Mouse (Mus musculus) embryonic fibroblast, embryonic 13.5 days (primary cell): ENCODE data around the gene Kcnq1. TPM values are rescaled to one million over a fixed set of nuclear protein-coding genes. Genes with fewer than 3 reads are reported as not detected.

Source experiments
- H3K27ac ChIP-seq: 2 replicates; pipeline ENCODE4 v1.5.1; 2012; ENCODE audit warnings: low read length, control low read depth, inconsistent platforms; ENCODE audit not compliant: insufficient read depth
- H3K4me1 ChIP-seq: 2 replicates; pipeline ENCODE4 v1.6.1; 2011; ENCODE audit warnings: low read length; ENCODE audit not compliant: control insufficient read depth, insufficient read depth
- H3K4me3 ChIP-seq: 2 replicates; pipeline ENCODE4 v1.5.1; 2011; ENCODE audit warnings: mild to moderate bottlenecking, control low read depth, low read length; ENCODE audit not compliant: insufficient read depth
- CTCF ChIP-seq: IDR thresholded peaks from 2 replicates; pipeline ENCODE4 v1.5.1; 2011; ENCODE audit warnings: mild to moderate bottlenecking, control low read depth, low read length, moderate library complexity, borderline replicate concordance; ENCODE audit not compliant: insufficient read depth
- POLR2A ChIP-seq: IDR thresholded peaks from 2 replicates; pipeline ENCODE4 v1.6.1; 2011; ENCODE audit warnings: low read depth, mild to moderate bottlenecking, control low read depth, low read length, moderate library complexity
- polyA plus RNA-seq: library from polyadenylated mRNA; stranded (reverse); fragments of >200 nt; gene quantifications from 2 replicates; pipeline ENCODE4 v1.2.4, GENCODE M21; 2011; ENCODE audit warnings: low read depth; ENCODE audit not compliant: missing spikeins, insufficient read length

Gene Kcnq1
- polyA plus RNA-seq, 1 experiment, result not detected

- Histone ChIP-seq H3K27ac (0 out of 2 replicates have a peak overlapping the region, but pooled peaks have one; percentile 3), H3K4me1 (0 out of 2 replicates have a peak, but pooled peaks cover 6% of the 10 kb centered on the region), H3K4me3 (no peak overlapping the region)
- TF ChIP-seq CTCF, result no peak
- TF ChIP-seq POLR2A, result no peak
Measured at GRCm38 (mm10) chr7:143408615-143409021, 302.5 kb downstream of the Kcnq1 start.

DNA sequence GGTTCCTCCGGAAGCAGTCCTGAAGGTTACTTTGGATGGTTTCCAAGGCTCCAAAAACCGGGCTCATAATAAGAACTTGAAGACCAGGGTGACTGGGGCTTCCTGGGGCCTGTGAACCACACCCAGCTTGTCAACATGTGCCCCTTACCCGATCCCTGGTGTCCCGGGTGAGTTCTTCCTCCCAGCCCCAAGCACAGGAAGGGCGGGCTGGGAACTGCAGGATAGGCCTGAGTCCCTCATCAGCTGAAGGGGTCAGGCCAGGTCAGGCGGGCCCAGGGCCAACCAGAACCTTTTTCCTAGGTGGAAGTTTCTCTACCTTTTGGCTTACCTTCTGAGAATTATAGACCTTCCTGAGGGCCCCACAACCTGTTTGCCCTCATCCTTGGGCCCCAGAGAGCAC is 306.4 kb downstream of the Kcnq1 start:
- Histone ChIP-seq H3K4me1 (peaks cover 6% of the 10 kb centered on the region; the same call in 1 of the 2 replicates), H3K4me3 (no peak overlapping the region), H3K27ac (no peak overlapping the region)
- TF ChIP-seq POLR2A (no peak), CTCF (no peak)

GRCm38 (mm10) chr7:143415070-143415469 is 308.9 kb downstream of the Kcnq1 start:
- H3K27ac ChIP-seq, result no peak overlapping the region
- no peak overlapping the region for H3K4me3 ChIP-seq
- TF ChIP-seq CTCF (no peak), POLR2A (no peak)
- H3K4me1 ChIP-seq, result no peaks in the 10 kb centered on the region; the same call in 1 of the 2 replicates

- TF ChIP-seq POLR2A, result no peak
- no peak for TF ChIP-seq CTCF
- H3K27ac ChIP-seq, result no peak overlapping the region
Measured at GRCm38 (mm10) chr7:143416406-143416805, 310.2 kb downstream of the Kcnq1 start.

GRCm38 (mm10) chr7:143417875-143418274 is 311.7 kb downstream of the Kcnq1 start:
- TF ChIP-seq POLR2A, result no peak
- no peak for TF ChIP-seq CTCF
- no peak overlapping the region for H3K4me3 ChIP-seq
- no peak overlapping the region for H3K27ac ChIP-seq
- H3K4me1 ChIP-seq, result no peaks in the 10 kb centered on the region; the same call in 1 of the 2 replicates

More at GRCm38 (mm10) chr7:143416406-143416805, 310.2 kb downstream of the Kcnq1 start:
- H3K4me1 ChIP-seq, result no peaks in the 10 kb centered on the region; the same call in 1 of the 2 replicates
- no peak overlapping the region for H3K4me3 ChIP-seq

GRCm38 (mm10) chr7:143419585-143420160 is 313.5 kb downstream of the Kcnq1 start:
- TF ChIP-seq POLR2A (no peak), CTCF (no peak)
- Histone ChIP-seq H3K27ac (no peak overlapping the region), H3K4me3 (no peak overlapping the region), H3K4me1 (no peaks in the 10 kb centered on the region; the same call in 1 of the 2 replicates)

DNA sequence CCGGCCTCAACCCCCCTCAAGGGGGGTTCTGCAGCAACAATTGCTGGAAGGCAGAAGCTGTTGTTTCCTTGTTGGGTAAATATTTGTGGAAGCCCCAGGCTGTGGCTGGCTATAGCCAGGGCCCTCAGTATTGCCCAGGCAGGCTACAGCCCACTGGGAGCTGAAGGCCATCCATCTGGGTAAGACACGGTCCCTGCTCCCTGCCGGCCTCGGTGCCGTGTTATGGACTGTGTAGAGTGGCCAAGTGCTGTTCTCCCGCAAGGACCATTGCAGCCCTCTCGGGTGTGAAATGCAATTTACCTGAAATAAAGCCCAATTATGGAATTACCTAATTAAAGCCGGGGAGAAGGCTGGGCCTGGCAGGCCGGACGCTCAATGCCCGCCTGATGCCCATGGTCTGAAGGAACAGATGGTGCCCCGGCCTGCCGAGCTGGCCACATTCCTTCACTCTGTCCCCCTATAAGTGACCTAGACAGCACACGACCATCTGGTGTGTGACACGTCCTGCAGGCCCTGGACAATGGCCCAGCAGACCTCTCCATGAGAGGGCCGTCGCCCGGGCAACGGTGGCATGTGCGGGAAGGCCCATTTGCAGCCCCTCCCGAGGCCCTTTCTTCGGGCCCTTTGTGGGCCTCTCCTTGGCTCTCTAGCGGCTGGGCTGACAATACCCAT is 322.1 kb downstream of the Kcnq1 start:
- TF ChIP-seq POLR2A (no peak), CTCF (no peak)
- no peak overlapping the region for H3K27ac ChIP-seq
- no peaks in the 10 kb centered on the region for H3K4me1 ChIP-seq
- no peak overlapping the region for H3K4me3 ChIP-seq

- Histone ChIP-seq H3K4me1 (no peaks in the 10 kb centered on the region), H3K4me3 (no peak overlapping the region), H3K27ac (no peak overlapping the region)
- TF ChIP-seq CTCF (no peak), POLR2A (no peak)
Measured at GRCm38 (mm10) chr7:143428814-143429499, 322.8 kb downstream of the Kcnq1 start.

DNA sequence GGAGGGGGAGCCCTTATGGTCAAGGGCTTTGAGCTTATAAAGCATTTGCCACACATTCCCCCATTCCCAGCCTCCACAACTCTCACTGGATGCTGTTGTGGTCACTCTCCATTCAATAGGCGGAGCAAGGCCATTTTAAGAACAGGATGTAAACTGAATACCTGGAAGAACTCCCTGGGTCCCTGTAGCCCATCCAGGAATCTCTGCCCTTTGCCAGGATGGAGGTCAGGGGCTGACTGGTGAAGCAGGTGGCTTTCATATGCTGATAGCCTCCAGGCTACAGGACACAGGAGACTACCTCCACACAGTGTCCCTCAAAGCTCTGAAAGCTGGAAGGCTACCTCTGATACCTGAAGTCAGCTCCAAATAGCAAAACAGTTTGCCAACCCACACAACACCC is 326.5 kb downstream of the Kcnq1 start:
- Histone ChIP-seq H3K4me3 (no peak overlapping the region), H3K4me1 (no peaks in the 10 kb centered on the region), H3K27ac (no peak overlapping the region)
- TF ChIP-seq CTCF, result no peak
- TF ChIP-seq POLR2A, result no peak

DNA sequence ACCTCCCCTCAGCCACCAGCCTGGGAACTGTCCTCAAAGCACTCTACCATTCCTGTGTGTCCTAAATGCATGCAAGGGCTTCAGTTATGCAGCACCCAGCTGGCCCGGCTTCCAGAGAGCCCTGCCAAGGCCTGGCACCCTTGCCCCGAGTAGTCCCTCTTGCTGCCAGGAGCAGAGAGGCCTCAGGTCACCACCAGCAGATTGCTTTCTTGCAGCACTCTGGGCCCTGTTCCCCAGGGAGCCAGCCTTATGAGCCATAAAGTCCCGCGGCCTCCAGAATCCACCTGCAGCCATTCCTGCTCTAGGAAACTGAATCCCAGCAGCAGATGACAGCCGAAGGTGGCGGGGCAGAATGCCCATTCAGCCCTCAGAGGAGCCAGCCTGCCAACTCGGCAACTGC is 327.2 kb downstream of the Kcnq1 start:
- Histone ChIP-seq H3K4me3 (no peak overlapping the region), H3K27ac (no peak overlapping the region), H3K4me1 (no peaks in the 10 kb centered on the region)
- TF ChIP-seq CTCF, result no peak
- TF ChIP-seq POLR2A, result no peak
